Mouse (Mus musculus): ENCODE data around the gene Zfp810. TPM values are rescaled to one million over a fixed set of nuclear protein-coding genes. Genes with fewer than 3 reads are reported as not detected.
A peak's percentile ranks its signal among the peaks of the same experiment; 100 is the strongest.

Gene Zfp810
- polyA plus RNA-seq, 1 experiment from 2014 or later = 10.1 TPM

DNA sequence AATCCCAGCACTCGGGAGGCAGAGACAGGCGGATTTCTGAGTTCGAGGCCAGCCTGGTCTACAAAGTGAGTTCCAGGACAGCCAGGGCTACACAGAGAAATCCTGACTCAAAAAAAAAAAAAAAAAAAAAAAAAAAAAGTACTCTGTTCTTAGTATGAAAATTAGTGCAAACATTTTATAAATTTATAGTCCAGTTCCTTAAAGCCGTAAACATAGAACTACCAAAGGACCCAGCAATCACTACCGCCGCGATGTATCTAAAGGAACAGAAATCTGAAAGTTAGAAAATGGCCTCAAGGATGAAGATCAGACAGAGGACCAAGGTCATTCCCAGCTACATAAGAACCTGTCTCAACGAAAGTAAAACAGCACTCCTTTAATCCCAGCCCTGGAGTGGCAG, 48.7 kb downstream of the Zfp810 start:
- no peak for DNase-seq (ENCODE audit: low spot score)
- peak overlapping the region; percentile 65 for H3K4me3 ChIP-seq (ENCODE audit: low read depth, low read length)
- H3K4me1 ChIP-seq (replicated peaks; ENCODE audit: control insufficient read depth, insufficient read depth) = no peaks in the 10 kb centered on the region
- ATAC-seq (ENCODE audit: low FRiP score, low TSS enrichment) = no peak
- peaks cover under 1% of the 10 kb centered on the region; the same call in 1 of the 2 replicates for H3K36me3 ChIP-seq (ENCODE audit: control insufficient read depth, insufficient read depth, low read length)
- H3K4me2 ChIP-seq (replicated peaks; ENCODE audit: low read depth) = peak overlapping the region; percentile 92
- H3K9me3 ChIP-seq (ENCODE audit: control insufficient read depth, low read length) = no peaks in the 10 kb centered on the region
- peak overlapping the region; percentile 75; the same call in 1 of the 2 replicates for H3K9ac ChIP-seq (ENCODE audit: low read length)
- no peaks in the 10 kb centered on the region for H3K27me3 ChIP-seq (ENCODE audit: control insufficient read depth, insufficient read depth, low read length)
- TF ChIP-seq EP300 (optimal IDR thresholded peaks at IDR 0.05) (no peak), CTCF (IDR thresholded peaks at IDR 0.05; ENCODE audit: low read depth) (no peak)
- WGBS = 83% methylated on average over 8 of the region's 8 CpGs
- no peak overlapping the region for H3K27ac ChIP-seq (replicated peaks)

GRCm38 (mm10) chr9:22256579-22256978, 50.9 kb downstream of the Zfp810 start:
- TF ChIP-seq CTCF (IDR thresholded peaks at IDR 0.05; ENCODE audit: low read depth) = no peak
- TF ChIP-seq EP300 (optimal IDR thresholded peaks at IDR 0.05) = no peak
- no peaks in the 10 kb centered on the region for H3K9me3 ChIP-seq (ENCODE audit: control insufficient read depth, low read length)
- DNase-seq (ENCODE audit: low spot score) (no peak), ATAC-seq (ENCODE audit: low FRiP score, low TSS enrichment) (no peak)
- H3K9ac ChIP-seq (ENCODE audit: low read length) = no peak overlapping the region
- H3K36me3 ChIP-seq (ENCODE audit: control insufficient read depth, insufficient read depth, low read length) = peaks cover 9% of the 10 kb centered on the region
- H3K27ac ChIP-seq (replicated peaks) = no peak overlapping the region
- no peak overlapping the region for H3K4me2 ChIP-seq (replicated peaks; ENCODE audit: low read depth)
- H3K27me3 ChIP-seq (ENCODE audit: control insufficient read depth, insufficient read depth, low read length) = no peaks in the 10 kb centered on the region
- no peak overlapping the region for H3K4me3 ChIP-seq (ENCODE audit: low read depth, low read length)
- H3K4me1 ChIP-seq (replicated peaks; ENCODE audit: control insufficient read depth, insufficient read depth) = no peaks in the 10 kb centered on the region
- WGBS = 93% methylated on average over 4 of the region's 4 CpGs

GRCm38 (mm10) chr9:22244242-22244641, 63.2 kb downstream of the Zfp810 start:
- no peaks in the 10 kb centered on the region for H3K27me3 ChIP-seq (ENCODE audit: control insufficient read depth, insufficient read depth, low read length)
- H3K4me2 ChIP-seq (replicated peaks; ENCODE audit: low read depth) = no peak overlapping the region
- no peak overlapping the region for H3K4me3 ChIP-seq (ENCODE audit: low read depth, low read length)
- H3K4me1 ChIP-seq (replicated peaks; ENCODE audit: control insufficient read depth, insufficient read depth) = no peaks in the 10 kb centered on the region
- TF ChIP-seq CTCF (IDR thresholded peaks at IDR 0.05; ENCODE audit: low read depth) = no peak
- no peak for TF ChIP-seq EP300 (optimal IDR thresholded peaks at IDR 0.05)
- peaks cover 23% of the 10 kb centered on the region for H3K36me3 ChIP-seq (ENCODE audit: control insufficient read depth, insufficient read depth, low read length)
- no peak for DNase-seq (ENCODE audit: low spot score)
- 0 out of 2 replicates have a peak, but pooled peaks cover 5% of the 10 kb centered on the region for H3K9me3 ChIP-seq (ENCODE audit: control insufficient read depth, low read length)
- no peak for ATAC-seq (ENCODE audit: low FRiP score, low TSS enrichment)
- H3K27ac ChIP-seq (replicated peaks) = no peak overlapping the region
- H3K9ac ChIP-seq (ENCODE audit: low read length) = no peak overlapping the region
- 93% methylated on average over 2 of the region's 2 CpGs for WGBS

- TF ChIP-seq EP300 (optimal IDR thresholded peaks at IDR 0.05) = no peak
- no peak for TF ChIP-seq CTCF (IDR thresholded peaks at IDR 0.05; ENCODE audit: low read depth)
- Histone ChIP-seq H3K9me3 (ENCODE audit: control insufficient read depth, low read length) (0 out of 2 replicates have a peak, but pooled peaks cover 5% of the 10 kb centered on the region), H3K4me3 (ENCODE audit: low read depth, low read length) (no peak overlapping the region), H3K9ac (ENCODE audit: low read length) (no peak overlapping the region), H3K36me3 (ENCODE audit: control insufficient read depth, insufficient read depth, low read length) (peaks cover 44% of the 10 kb centered on the region), H3K27me3 (ENCODE audit: control insufficient read depth, insufficient read depth, low read length) (no peaks in the 10 kb centered on the region), H3K4me1 (replicated peaks; ENCODE audit: control insufficient read depth, insufficient read depth) (no peaks in the 10 kb centered on the region), H3K4me2 (replicated peaks; ENCODE audit: low read depth) (no peak overlapping the region), H3K27ac (replicated peaks) (no peak overlapping the region)
- no peak for DNase-seq (ENCODE audit: low spot score)
- WGBS = 94% methylated on average over 4 of the region's 4 CpGs
- no peak for ATAC-seq (ENCODE audit: low FRiP score, low TSS enrichment)
These were observed 67.4 kb downstream of the Zfp810 start for GRCm38 (mm10) chr9:22240001-22240400.

DNA sequence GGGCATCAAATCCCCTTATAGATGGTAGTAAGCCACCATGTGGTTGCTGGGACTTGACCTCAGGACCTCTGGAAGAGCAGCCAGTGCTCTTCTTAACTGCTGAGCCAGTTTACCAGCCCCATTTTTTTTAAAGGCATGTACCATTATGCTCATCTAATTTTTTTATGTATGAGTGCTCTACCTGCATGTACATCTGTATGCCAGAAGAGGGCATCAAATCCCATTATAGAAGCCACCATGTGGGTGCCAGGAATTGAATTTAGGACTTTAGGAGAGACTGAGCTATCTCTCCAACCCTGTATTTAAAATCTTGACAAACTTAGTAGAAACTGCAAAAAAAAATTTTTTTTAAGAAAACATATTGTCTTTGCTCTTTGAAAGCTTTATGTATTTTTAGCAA, 76.9 kb downstream of the Zfp810 start:
- Histone ChIP-seq H3K4me1 (replicated peaks; ENCODE audit: control insufficient read depth, insufficient read depth) (no peaks in the 10 kb centered on the region), H3K4me3 (ENCODE audit: low read depth, low read length) (no peak overlapping the region), H3K36me3 (ENCODE audit: control insufficient read depth, insufficient read depth, low read length) (peaks cover 5% of the 10 kb centered on the region; the same call in 1 of the 2 replicates), H3K9ac (ENCODE audit: low read length) (no peak overlapping the region), H3K27me3 (ENCODE audit: control insufficient read depth, insufficient read depth, low read length) (no peaks in the 10 kb centered on the region), H3K27ac (replicated peaks) (no peak overlapping the region), H3K9me3 (ENCODE audit: control insufficient read depth, low read length) (no peaks in the 10 kb centered on the region), H3K4me2 (replicated peaks; ENCODE audit: low read depth) (no peak overlapping the region)
- no peak for ATAC-seq (ENCODE audit: low FRiP score, low TSS enrichment)
- no peak for DNase-seq (ENCODE audit: low spot score)
- TF ChIP-seq CTCF (IDR thresholded peaks at IDR 0.05; ENCODE audit: low read depth) (peak; percentile 59), EP300 (optimal IDR thresholded peaks at IDR 0.05) (no peak)

- 66% methylated on average over 3 of the region's 3 CpGs for WGBS
- H3K9me3 ChIP-seq (ENCODE audit: control insufficient read depth, low read length) = no peaks in the 10 kb centered on the region
- no peaks in the 10 kb centered on the region for H3K4me1 ChIP-seq (replicated peaks; ENCODE audit: control insufficient read depth, insufficient read depth)
- H3K27me3 ChIP-seq (ENCODE audit: control insufficient read depth, insufficient read depth, low read length) = no peaks in the 10 kb centered on the region
- TF ChIP-seq CTCF (IDR thresholded peaks at IDR 0.05; ENCODE audit: low read depth) = no peak
- no peak overlapping the region for H3K9ac ChIP-seq (ENCODE audit: low read length)
- H3K4me2 ChIP-seq (replicated peaks; ENCODE audit: low read depth) = no peak overlapping the region
- DNase-seq (ENCODE audit: low spot score) (no peak), ATAC-seq (ENCODE audit: low FRiP score, low TSS enrichment) (no peak)
- H3K27ac ChIP-seq (replicated peaks) = no peak overlapping the region
- H3K4me3 ChIP-seq (ENCODE audit: low read depth, low read length) = no peak overlapping the region
- H3K36me3 ChIP-seq (ENCODE audit: control insufficient read depth, insufficient read depth, low read length) = peaks cover 2% of the 10 kb centered on the region; the same call in 1 of the 2 replicates
These were observed 77.4 kb downstream of the Zfp810 start for GRCm38 (mm10) chr9:22230061-22230460.
